Mouse (Mus musculus) kidney, adult 8-10 months (tissue): ENCODE measurements around the gene Pex10.
"Not testable (repeated sequence)": the region's sequence is repeated elsewhere in the genome, so short reads cannot be mapped to it uniquely, and the experiment has no call there.

Experiments
- DNase-seq, 2 experiments: peaks; one replicate each; pipeline ENCODE4 v3.0.0; 2022

Pex10 gene

GRCm38 (mm10) chr4:155065970-155066833, 614 bp upstream of the Pex10 start:
- DNase-seq: peak; percentile 86 to 95

GRCm38 (mm10) chr4:155068357-155068972, 1.6 kb downstream of the Pex10 start:
- no peak for DNase-seq

- peak in 1 of 2 experiments; percentile 39 for DNase-seq
These were observed 2.4 kb downstream of the Pex10 start for GRCm38 (mm10) chr4:155069191-155069590.

GRCm38 (mm10) chr4:155070199-155070598, 3.4 kb downstream of the Pex10 start:
- no peak for DNase-seq

- peak; percentile 78 to 81 for DNase-seq
These were observed 4.1 kb downstream of the Pex10 start for GRCm38 (mm10) chr4:155070921-155071320.

- DNase-seq: no peak
These were observed 7.6 kb downstream of the Pex10 start for GRCm38 (mm10) chr4:155074418-155074817.

- DNase-seq: no peak
These were observed 8.3 kb downstream of the Pex10 start for GRCm38 (mm10) chr4:155075137-155075536.

- peak in 1 of 2 experiments; percentile 42 for DNase-seq
These were observed 9.0 kb downstream of the Pex10 start for GRCm38 (mm10) chr4:155075813-155076212.

GRCm38 (mm10) chr4:155076677-155077076, 9.9 kb downstream of the Pex10 start:
- no peak for DNase-seq

GRCm38 (mm10) chr4:155078808-155079207, 12.0 kb downstream of the Pex10 start:
- DNase-seq: not testable (repeated sequence)

- peak in 1 of 2 experiments; percentile 43 for DNase-seq
These were observed 12.8 kb downstream of the Pex10 start for GRCm38 (mm10) chr4:155079666-155080065.

GRCm38 (mm10) chr4:155083553-155083952, 16.7 kb downstream of the Pex10 start:
- peak in 1 of 2 experiments; percentile 37 for DNase-seq

GRCm38 (mm10) chr4:155084351-155084750, 17.5 kb downstream of the Pex10 start:
- DNase-seq: peak in 1 of 2 experiments; percentile 44

GRCm38 (mm10) chr4:155085206-155086107, 18.6 kb downstream of the Pex10 start:
- DNase-seq: no peak

- peak; percentile 100 for DNase-seq
These were observed 19.6 kb downstream of the Pex10 start, which contains the start of the genes Rer1 and Morn1 for GRCm38 (mm10) chr4:155086108-155087024. Gene Rer1, minus strand, starts transcription at chr4:155086382. Gene Morn1, plus strand, starts transcription at chr4:155086577.

- DNase-seq: no peak
These were observed 22.4 kb downstream of the Pex10 start for GRCm38 (mm10) chr4:155089241-155089640.

GRCm38 (mm10) chr4:155090147-155090546, 23.3 kb downstream of the Pex10 start:
- DNase-seq: no peak

- DNase-seq: no peak
These were observed 24.1 kb downstream of the Pex10 start for GRCm38 (mm10) chr4:155090688-155091449.

- no peak for DNase-seq
These were observed 26.1 kb downstream of the Pex10 start for GRCm38 (mm10) chr4:155092718-155093430.
